Comparison of ENCODE assay signal across 18 mouse cellular contexts in the genomic region with DNA sequence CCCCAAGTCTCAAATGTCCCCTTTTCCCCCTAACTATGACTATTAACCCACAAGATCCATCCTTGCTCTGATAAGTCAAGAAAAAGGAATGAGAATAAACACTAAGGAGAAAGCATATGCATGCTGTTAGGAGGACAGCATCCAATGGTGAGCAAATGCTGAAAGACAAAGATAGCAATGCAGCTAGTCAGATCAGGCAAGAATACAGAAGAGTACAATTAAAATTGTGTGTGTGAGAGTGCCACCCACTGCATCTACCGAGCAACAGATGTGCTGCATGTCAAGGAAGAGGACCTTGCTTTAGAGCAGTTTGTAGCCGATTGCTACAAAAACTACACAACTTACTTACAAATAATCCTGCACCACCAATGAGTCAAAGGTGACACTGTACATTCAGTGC.
"Had no signal": no experiment of that assay in that cellular context is flagged by ENCODE, and none has a peak within 500 bp of the region (broad histone marks: within the 10 kb centered on the region; RNA-seq: fewer than 3 reads in every experiment).

No protein-coding gene starts in this region.

- DNase-seq: lung, adult 2 months; lung, postnatal 14 days; lung, postnatal 36 days; retina, postnatal 1 day; right cerebral cortex, adult 18-20 months; right cerebral cortex, postnatal 25 days; right cerebral cortex, postnatal 4 days; spleen, adult 18-20 months; thymus, adult 2 months; thymus, postnatal 25 days; thymus, postnatal 4 days had no signal

- H3K27me3 ChIP-seq: lung, embryonic 15.5 days; megakaryocyte, embryonic 14.5 days; midbrain, embryonic 13.5 days; neural tube, embryonic 13.5 days; neural tube, embryonic 15.5 days had no signal

- H3K9ac ChIP-seq: lung, embryonic 15.5 days; midbrain, embryonic 13.5 days; neural tube, embryonic 13.5 days; neural tube, embryonic 15.5 days had no signal

- H3K27ac ChIP-seq: lung, embryonic 15.5 days; macrophage; midbrain, embryonic 13.5 days; neural tube, embryonic 13.5 days; neural tube, embryonic 15.5 days had no signal

- H3K4me3 ChIP-seq: lung, embryonic 15.5 days; megakaryocyte, embryonic 14.5 days; midbrain, embryonic 13.5 days; myocyte; neural tube, embryonic 13.5 days; neural tube, embryonic 15.5 days had no signal

- H3K4me1 ChIP-seq: lung, embryonic 15.5 days; midbrain, embryonic 13.5 days; neural tube, embryonic 13.5 days; neural tube, embryonic 15.5 days had no signal
